In genomic region chr1:127017698-127018097, GRCm38 (mm10) we compare ENCODE assay signal across 10 mouse cellular contexts.
DNase-seq lines count a peak whose midpoint lies in the region; ATAC-seq and TF ChIP-seq lines count a peak whose summit lies in the region.
"Had no signal": no experiment of that assay in that cellular context is flagged by ENCODE, and none has a peak within 500 bp of the region (broad histone marks: within the 10 kb centered on the region; RNA-seq: fewer than 3 reads in every experiment).

No protein-coding gene starts in this region.

- ATAC-seq in granulocyte monocyte progenitor cell, adult 5-6 weeks (replicated peaks; ENCODE audit: poor library complexity, severe bottlenecking) = peak; percentile 44; the same call in 1 of the 2 replicates
- ATAC-seq in cerebellum, adult (ENCODE audit: insufficient number of reproducible peaks, low FRiP score, low TSS enrichment) = no peak

- H3K27ac ChIP-seq in gastrocnemius, adult 2 months = no peak overlapping the region
- H3K27ac ChIP-seq: heart, embryonic 15.5 days had no signal

- no peak overlapping the region for H3K4me3 ChIP-seq in gastrocnemius, adult 2 months
- H3K4me3 ChIP-seq: heart, embryonic 15.5 days had no signal

- peak; percentile 8; the same call in 1 of the 2 replicates for TF ChIP-seq CTCF in gastrocnemius, adult 2 months (IDR thresholded peaks at IDR 0.05)

- DNase-seq in gastrocnemius, adult 2 months = no peak
- DNase-seq in gastrocnemius, adult 8-10 months (ENCODE audit: low spot score in 2 of 2) = no peak
- peak; percentile 9 for DNase-seq in lung, postnatal 10 days
- no peak for DNase-seq in lung, postnatal 4 days
- peak; percentile 49 to 59 for DNase-seq in right cerebral cortex, adult 2 months (ENCODE audit: low spot score in 2 of 2)
- DNase-seq in cerebellum, adult 18-20 months = no peak
- DNase-seq: cerebellum, adult 8-10 months had no signal

- intact Hi-C loops in gastrocnemius, adult 2 months (cut with DNase I) = loop anchor here (10.0 kb wide), 1 partner anchor 187 kb away; the partner anchor contains the start of gene Mgat5

Comparison
In these comparisons a context has a peak if more than half of its experiments do, and no peak if none do; other contexts are left out.
1. DNase-seq: peak in lung, postnatal 10 days (single experiment) and right cerebral cortex, adult 2 months (2 of 2); none in gastrocnemius, adult 2 months (single experiment), gastrocnemius, adult 8-10 months (0 of 2), lung, postnatal 4 days (0 of 2) and cerebellum, adult 18-20 months (0 of 2).